8 mouse cellular contexts compared by ENCODE assay signal in genomic region chr17:29305058-29305806, GRCm38 (mm10). TPM values are rescaled to one million over a fixed set of nuclear protein-coding genes. Genes with fewer than 3 reads are reported as not detected.
A peak's percentile ranks its signal among the peaks of the same experiment; 100 is the strongest.
DNase-seq lines count a peak whose midpoint lies in the region; ATAC-seq and TF ChIP-seq lines count a peak whose summit lies in the region.

No protein-coding gene starts in this region.

- no peak for TF ChIP-seq POLR2A in testis, adult 2 months (IDR thresholded peaks at IDR 0.05; ENCODE audit: control insufficient read depth, low read depth, low read length)

- peak overlapping the region; percentile 56 for H3K4me3 ChIP-seq in testis, adult 2 months (ENCODE audit: control insufficient read depth, low read depth, low read length)
- H3K4me3 ChIP-seq in embryonic facial prominence, embryonic 11.5 days (ENCODE audit: low read depth, low read length) = no peak overlapping the region
- H3K4me3 ChIP-seq in kidney, embryonic 14.5 days (ENCODE audit: low read length) = no peak overlapping the region
- H3K4me3 ChIP-seq in forebrain, embryonic 12.5 days (replicated peaks) = no peak overlapping the region

- no peaks in the 10 kb centered on the region for H3K27me3 ChIP-seq in testis, adult 2 months (ENCODE audit: control insufficient read depth, insufficient read depth, low read length)
- no peaks in the 10 kb centered on the region for H3K27me3 ChIP-seq in embryonic facial prominence, embryonic 11.5 days (ENCODE audit: control insufficient read depth, insufficient read depth, low read length)
- H3K27me3 ChIP-seq in kidney, embryonic 14.5 days (ENCODE audit: control insufficient read depth, insufficient read depth, low read length) = no peaks in the 10 kb centered on the region
- no peaks in the 10 kb centered on the region for H3K27me3 ChIP-seq in forebrain, embryonic 12.5 days

- H3K27ac ChIP-seq in testis, adult 2 months (ENCODE audit: control insufficient read depth, insufficient read depth, low read depth, low read length) = no peak overlapping the region
- no peak overlapping the region for H3K27ac ChIP-seq in embryonic facial prominence, embryonic 11.5 days (replicated peaks; ENCODE audit: low read depth, low read length)
- H3K27ac ChIP-seq in kidney, embryonic 14.5 days (ENCODE audit: low read depth, low read length) = no peak overlapping the region
- H3K27ac ChIP-seq in forebrain, embryonic 12.5 days = no peak overlapping the region

- H3K4me1 ChIP-seq in testis, adult 2 months (ENCODE audit: control insufficient read depth, insufficient read depth, low read length) = no peaks in the 10 kb centered on the region; the same call in 1 of the 2 replicates
- H3K4me1 ChIP-seq in embryonic facial prominence, embryonic 11.5 days (ENCODE audit: control insufficient read depth, insufficient read depth, low read length) = peaks cover 8% of the 10 kb centered on the region
- H3K4me1 ChIP-seq in kidney, embryonic 14.5 days (ENCODE audit: control insufficient read depth, insufficient read depth, low read length) = peaks cover 32% of the 10 kb centered on the region
- peaks cover 10% of the 10 kb centered on the region for H3K4me1 ChIP-seq in forebrain, embryonic 12.5 days

- TF ChIP-seq CTCF in testis, adult 2 months (IDR thresholded peaks at IDR 0.05; ENCODE audit: control insufficient read depth, insufficient read depth, insufficient replicate concordance, low read depth, low read length) = no peak

- H3K9ac ChIP-seq in embryonic facial prominence, embryonic 11.5 days (replicated peaks; ENCODE audit: low read length) = no peak overlapping the region
- peak overlapping the region; percentile 14; the same call in 1 of the 2 replicates for H3K9ac ChIP-seq in kidney, embryonic 14.5 days (ENCODE audit: low read depth, low read length)
- no peak overlapping the region for H3K9ac ChIP-seq in forebrain, embryonic 12.5 days

- no peak for ATAC-seq in embryonic facial prominence, embryonic 11.5 days (replicated peaks; ENCODE audit: insufficient number of reproducible peaks, low FRiP score, low TSS enrichment, low read depth)
- no peak for ATAC-seq in kidney, embryonic 14.5 days (ENCODE audit: low FRiP score, low TSS enrichment)
- no peak for ATAC-seq in forebrain, embryonic 12.5 days (ENCODE audit: low FRiP score)

- no peaks in the 10 kb centered on the region for H3K9me3 ChIP-seq in embryonic facial prominence, embryonic 11.5 days (replicated peaks; ENCODE audit: control insufficient read depth, low read length)
- no peaks in the 10 kb centered on the region for H3K9me3 ChIP-seq in kidney, embryonic 14.5 days (ENCODE audit: control insufficient read depth, low read length)
- H3K9me3 ChIP-seq in forebrain, embryonic 12.5 days = no peaks in the 10 kb centered on the region

- H3K36me3 ChIP-seq in testis, adult 2 months (ENCODE audit: control insufficient read depth, insufficient read depth, low read length) = no peaks in the 10 kb centered on the region
- peaks cover under 1% of the 10 kb centered on the region; the same call in 1 of the 2 replicates for H3K36me3 ChIP-seq in embryonic facial prominence, embryonic 11.5 days (replicated peaks; ENCODE audit: control insufficient read depth, insufficient read depth, low read depth, low read length)
- peaks cover 5% of the 10 kb centered on the region; the same call in 1 of the 2 replicates for H3K36me3 ChIP-seq in kidney, embryonic 14.5 days (ENCODE audit: control insufficient read depth, insufficient read depth, low read length)
- peaks cover 25% of the 10 kb centered on the region for H3K36me3 ChIP-seq in forebrain, embryonic 12.5 days (replicated peaks)

- H3K4me2 ChIP-seq in embryonic facial prominence, embryonic 11.5 days (ENCODE audit: low read depth, low read length) = no peak overlapping the region
- no peak overlapping the region; the same call in none of the 2 replicates for H3K4me2 ChIP-seq in kidney, embryonic 14.5 days (replicated peaks; ENCODE audit: low read depth, low read length)
- H3K4me2 ChIP-seq in forebrain, embryonic 12.5 days = no peak overlapping the region

- WGBS in embryonic facial prominence, embryonic 11.5 days = 23% methylated on average over 15 of the region's 15 CpGs
- WGBS in kidney, embryonic 14.5 days = 26% methylated on average over 15 of the region's 15 CpGs
- 32% methylated on average over 15 of the region's 15 CpGs for WGBS in forebrain, embryonic 12.5 days

- DNase-seq in testis, postnatal 14 days (ENCODE audit: low spot score) = no peak
- peak; percentile 41 for DNase-seq in embryonic facial prominence, embryonic 11.5 days (ENCODE audit: low spot score)
- peak; percentile 42 for DNase-seq in neural tube, embryonic 10.5 days (ENCODE audit: extremely low spot score, low spot score)
- DNase-seq in testis, postnatal 10 days (ENCODE audit: low spot score) = no peak
- no peak for DNase-seq in retina, postnatal 1 day

RNA-seq across cellular contexts. Expression of gene Pi16, which starts 12.2 kb away (rescaled TPM):
- 4.3 and 5.9 TPM in 2 replicates for polyA plus RNA-seq in testis, adult 2 months (2012; rRNA removed)
- polyA plus RNA-seq in embryonic facial prominence, embryonic 11.5 days (2014; fragmentation: Nextera tagmentation; extraction: Ambion mirVana) = 0.32 and 0.56 TPM in 2 replicates
- polyA plus RNA-seq in kidney, embryonic 14.5 days (2014; fragmentation: Nextera tagmentation; extraction: Ambion mirVana) = 0.32 and 0.90 TPM in 2 replicates
- 1.8 and 2.2 TPM in 2 replicates for polyA plus RNA-seq in forebrain, embryonic 12.5 days (2016; fragmentation: Nextera tagmentation; extraction: Ambion mirVana)

RNA-seq across cellular contexts. Expression of gene BC004004, which starts 36.6 kb away (rescaled TPM):
- 42.0 and 42.5 TPM in 2 replicates for polyA plus RNA-seq in testis, adult 2 months (2012; rRNA removed)
- polyA plus RNA-seq in embryonic facial prominence, embryonic 11.5 days (2014; fragmentation: Nextera tagmentation; extraction: Ambion mirVana) = 55.1 and 55.4 TPM in 2 replicates
- 59.8 and 63.3 TPM in 2 replicates for polyA plus RNA-seq in kidney, embryonic 14.5 days (2014; fragmentation: Nextera tagmentation; extraction: Ambion mirVana)
- polyA plus RNA-seq in forebrain, embryonic 12.5 days (2016; fragmentation: Nextera tagmentation; extraction: Ambion mirVana) = 65.0 and 65.2 TPM in 2 replicates

RNA-seq across cellular contexts. Expression of gene Ppil1, which starts 41.2 kb away (rescaled TPM):
- 12.2 and 13.1 TPM in 2 replicates for polyA plus RNA-seq in testis, adult 2 months (2012; rRNA removed)
- 177 and 196 TPM in 2 replicates for polyA plus RNA-seq in embryonic facial prominence, embryonic 11.5 days (2014; fragmentation: Nextera tagmentation; extraction: Ambion mirVana)
- polyA plus RNA-seq in kidney, embryonic 14.5 days (2014; fragmentation: Nextera tagmentation; extraction: Ambion mirVana) = 161 and 169 TPM in 2 replicates
- polyA plus RNA-seq in forebrain, embryonic 12.5 days (2016; fragmentation: Nextera tagmentation; extraction: Ambion mirVana) = 139 and 142 TPM in 2 replicates

RNA-seq across cellular contexts. Expression of gene Mtch1, which starts 42.5 kb away (rescaled TPM):
- polyA plus RNA-seq in testis, adult 2 months (2012; rRNA removed) = 43.5 and 46.5 TPM in 2 replicates
- polyA plus RNA-seq in embryonic facial prominence, embryonic 11.5 days (2014; fragmentation: Nextera tagmentation; extraction: Ambion mirVana) = 370 and 382 TPM in 2 replicates
- 297 and 364 TPM in 2 replicates for polyA plus RNA-seq in kidney, embryonic 14.5 days (2014; fragmentation: Nextera tagmentation; extraction: Ambion mirVana)
- polyA plus RNA-seq in forebrain, embryonic 12.5 days (2016; fragmentation: Nextera tagmentation; extraction: Ambion mirVana) = 381 and 393 TPM in 2 replicates

RNA-seq across cellular contexts. Expression of gene Fgd2, which starts 55.5 kb away (rescaled TPM):
- 33.4 and 38.3 TPM in 2 replicates for polyA plus RNA-seq in testis, adult 2 months (2012; rRNA removed)
- polyA plus RNA-seq in embryonic facial prominence, embryonic 11.5 days (2014; fragmentation: Nextera tagmentation; extraction: Ambion mirVana) = 7.0 and 8.6 TPM in 2 replicates
- polyA plus RNA-seq in kidney, embryonic 14.5 days (2014; fragmentation: Nextera tagmentation; extraction: Ambion mirVana) = 9.5 and 9.6 TPM in 2 replicates
- polyA plus RNA-seq in forebrain, embryonic 12.5 days (2016; fragmentation: Nextera tagmentation; extraction: Ambion mirVana) = 3.4 and 3.7 TPM in 2 replicates

Comparison
In these comparisons a context has a peak if more than half of its experiments do, and no peak if none do; other contexts are left out.
1. DNase-seq: peak in embryonic facial prominence, embryonic 11.5 days (single experiment) and neural tube, embryonic 10.5 days (single experiment); none in testis, postnatal 14 days (single experiment), testis, postnatal 10 days (single experiment) and retina, postnatal 1 day (single experiment).